Mouse (Mus musculus) heart, adult 18-20 months (tissue): ENCODE measurements around the gene Fam114a1. TPM values are rescaled to one million over a fixed set of nuclear protein-coding genes. Genes with fewer than 3 reads are reported as not detected.

Experiments used
- DNase-seq, 2 experiments: peaks; one replicate each; pipeline ENCODE4 v3.0.0; 2021 to 2022; ENCODE audit warnings: mixed read lengths in 1 of 2
- microRNA-seq, 2 experiments: library from miRNA; unstranded; fragments of <30 nt; microRNA quantifications; one replicate each; pipeline ENCODE4 v1.2.0; 2022
- total RNA-seq, 2 experiments: library from RNA; stranded (reverse); gene quantifications; 2 replicates each; pipeline ENCODE4 v1.2.3; 2021

Fam114a1 gene
- total RNA-seq, 2 experiments from 2014 or later: 12.3 to 15.6 TPM

DNA sequence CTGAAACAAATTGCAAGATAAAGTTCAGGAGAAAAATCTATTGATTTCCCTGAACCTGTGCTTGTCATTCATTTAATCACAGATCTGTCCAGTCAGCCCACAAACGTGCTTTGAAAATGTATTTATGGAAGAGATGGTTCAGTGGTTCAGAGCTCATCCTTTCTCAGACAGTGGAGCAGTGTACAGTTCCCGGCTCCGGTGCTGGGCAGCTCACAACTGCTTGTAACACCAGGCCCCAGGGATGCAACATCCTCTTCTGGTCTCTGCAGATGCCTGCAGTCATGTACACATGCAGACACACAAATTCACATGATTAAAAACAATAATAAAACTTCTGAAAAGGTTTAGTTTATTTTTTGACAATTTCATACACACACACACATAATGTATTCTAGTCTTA lies 81.6 kb downstream of the Fam114a1 start:
- DNase-seq: no peak

DNA sequence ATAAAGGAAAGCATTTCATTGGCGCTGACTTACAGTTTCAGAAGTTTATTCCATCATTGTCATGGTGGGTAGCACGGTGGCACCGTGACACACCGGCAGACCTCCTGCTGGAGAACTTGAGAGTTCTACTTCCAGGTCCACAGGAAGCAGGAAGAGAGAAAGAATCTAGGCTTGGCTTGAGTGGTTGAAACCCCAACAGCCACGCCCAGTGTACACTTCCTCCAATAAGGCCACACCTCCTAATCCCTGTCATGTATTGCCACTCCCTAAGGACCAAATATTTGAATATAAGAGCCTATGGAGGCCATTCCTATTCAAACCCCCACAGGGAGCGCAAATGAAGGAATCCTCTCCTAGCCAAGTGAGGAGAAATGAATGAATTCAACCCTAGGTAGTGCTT lies 87.7 kb downstream of the Fam114a1 start:
- no peak for DNase-seq

DNA sequence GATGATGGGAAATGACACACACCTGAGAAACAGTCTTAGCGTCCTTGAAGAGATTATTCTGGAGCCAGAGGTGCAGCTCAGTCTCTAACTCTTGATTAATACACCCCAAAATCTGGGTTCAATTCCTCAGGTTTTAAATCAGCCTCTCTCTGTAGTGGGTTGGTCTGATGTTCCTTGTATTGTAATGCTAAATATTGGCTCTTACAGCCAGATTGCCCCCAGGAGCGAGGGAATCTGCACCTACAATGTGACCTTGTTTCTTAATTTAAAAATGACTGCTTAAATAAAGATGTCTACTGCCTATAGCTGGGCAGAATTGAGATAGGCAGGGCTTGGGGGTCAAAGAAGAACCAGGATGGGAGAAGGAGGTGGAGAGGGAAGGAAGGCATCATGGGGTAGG lies 89.9 kb downstream of the Fam114a1 start:
- no peak for DNase-seq

DNA sequence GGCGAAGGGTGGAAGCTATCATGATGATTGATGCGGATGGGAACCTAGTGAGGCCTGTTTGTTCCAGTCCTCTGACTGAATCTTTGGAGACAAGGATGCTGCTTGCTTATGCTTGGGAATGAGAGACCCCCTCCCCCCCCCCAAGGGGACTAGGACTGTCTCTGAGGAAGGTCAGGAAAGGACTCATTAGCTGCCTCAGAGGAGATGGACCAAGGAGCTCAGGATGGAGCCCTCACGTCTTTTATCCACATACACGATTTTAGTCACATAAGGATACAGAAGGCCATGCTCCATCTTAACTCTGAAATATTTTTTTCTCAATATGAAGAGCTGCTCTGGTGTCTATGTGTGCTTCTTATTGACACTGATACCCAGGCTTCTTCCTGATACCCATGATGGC lies 92.4 kb downstream of the Fam114a1 start:
- no peak for DNase-seq

DNA sequence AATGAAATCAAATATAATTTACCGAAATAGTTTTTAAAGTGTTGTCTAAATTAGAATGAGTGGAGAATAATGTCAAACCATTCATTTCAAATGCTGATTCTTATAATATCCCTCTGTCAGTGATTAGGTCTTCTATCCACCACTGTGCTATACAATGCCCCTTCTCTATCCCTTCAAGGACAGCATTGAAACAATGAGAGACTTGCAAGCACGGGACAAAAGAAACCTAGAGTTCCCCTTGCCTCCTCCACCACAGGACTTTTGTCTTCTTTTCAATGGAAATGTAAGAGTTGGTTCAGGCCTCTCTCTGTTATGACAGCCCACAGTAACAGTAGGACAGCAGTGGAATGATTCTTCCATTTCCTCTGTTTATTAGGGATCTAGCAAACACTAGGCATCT lies 93.4 kb downstream of the Fam114a1 start:
- no peak for DNase-seq

DNA sequence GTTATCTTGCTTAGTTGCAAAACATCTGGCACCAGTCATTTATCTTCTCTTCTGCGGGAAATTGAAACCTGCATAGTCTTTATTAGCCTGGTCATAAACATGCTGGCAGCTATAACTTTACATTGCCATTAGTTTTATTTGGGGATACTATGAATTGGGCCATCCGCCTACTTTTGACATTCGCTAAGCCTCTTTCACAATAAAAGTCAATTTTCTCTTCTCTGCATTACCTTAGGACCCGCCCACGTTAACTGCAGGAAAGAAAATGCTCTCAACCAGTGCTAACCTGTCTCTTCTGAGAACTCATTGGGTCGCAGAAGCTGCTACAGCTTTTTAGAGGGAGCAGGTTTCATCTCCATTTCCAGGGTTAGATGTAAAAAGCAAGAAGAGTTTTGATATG lies 98.3 kb downstream of the Fam114a1 start:
- DNase-seq: no peak

DNA sequence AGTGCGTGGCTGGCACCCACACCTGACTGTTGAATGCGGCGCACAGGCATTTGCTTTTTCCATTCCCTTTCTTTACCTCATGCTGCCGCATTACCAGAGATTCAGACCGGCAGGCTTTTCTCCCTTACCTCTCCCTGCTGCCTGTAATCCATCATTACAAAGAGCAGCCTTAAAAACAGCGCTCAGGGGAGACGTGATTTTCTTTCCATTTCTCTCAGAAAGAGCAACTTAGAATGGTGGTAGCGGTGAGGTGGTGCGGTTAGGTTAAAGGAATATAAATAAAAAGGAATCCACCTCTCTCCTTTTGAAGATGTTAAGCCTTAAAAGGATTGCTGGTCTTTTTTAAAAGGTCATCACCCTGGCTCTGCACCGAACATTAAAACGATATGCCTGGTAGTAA lies 100.0 kb downstream of the Fam114a1 start:
- no peak for DNase-seq

DNA sequence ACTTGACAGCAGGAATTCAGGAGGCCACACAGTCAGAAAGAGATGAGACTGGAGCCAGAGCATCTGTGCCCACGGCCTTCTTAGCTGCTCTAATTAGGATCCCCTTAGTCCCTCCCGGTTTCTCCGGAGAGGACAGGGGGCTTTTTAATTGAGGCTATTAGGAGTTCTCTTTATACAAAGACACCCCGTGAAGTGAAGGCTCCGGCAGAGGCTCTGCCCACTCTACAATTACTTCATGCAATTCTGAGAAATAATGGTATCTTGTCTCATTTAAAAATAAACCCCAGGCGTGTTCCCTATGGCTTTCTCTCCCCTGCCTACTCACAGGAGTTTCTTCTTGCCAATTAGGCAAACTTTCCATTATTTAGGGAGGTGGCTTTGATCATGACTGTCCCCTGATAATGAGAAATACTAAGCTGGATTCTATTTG lies 101.8 kb downstream of the Fam114a1 start:
- no peak for DNase-seq

DNA sequence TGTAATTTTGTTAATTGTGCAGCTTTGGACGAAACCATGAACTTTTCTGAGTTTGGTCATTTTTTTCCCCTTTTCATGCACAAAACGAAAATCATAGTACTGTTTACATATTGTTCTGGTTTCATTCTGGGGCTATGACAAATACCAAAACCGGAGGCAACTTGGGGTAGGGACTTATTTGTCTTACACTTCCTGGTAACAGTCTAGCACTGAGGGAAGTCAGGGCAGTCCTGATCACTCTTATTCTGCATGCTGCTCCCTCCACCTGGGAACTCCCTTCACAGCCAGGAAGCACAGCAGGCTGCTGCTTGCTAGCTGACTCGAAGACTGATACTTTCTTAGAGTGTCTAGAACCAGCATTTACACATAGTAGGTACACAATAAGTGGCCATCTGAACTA lies 103.4 kb downstream of the Fam114a1 start:
- no peak for DNase-seq

DNA sequence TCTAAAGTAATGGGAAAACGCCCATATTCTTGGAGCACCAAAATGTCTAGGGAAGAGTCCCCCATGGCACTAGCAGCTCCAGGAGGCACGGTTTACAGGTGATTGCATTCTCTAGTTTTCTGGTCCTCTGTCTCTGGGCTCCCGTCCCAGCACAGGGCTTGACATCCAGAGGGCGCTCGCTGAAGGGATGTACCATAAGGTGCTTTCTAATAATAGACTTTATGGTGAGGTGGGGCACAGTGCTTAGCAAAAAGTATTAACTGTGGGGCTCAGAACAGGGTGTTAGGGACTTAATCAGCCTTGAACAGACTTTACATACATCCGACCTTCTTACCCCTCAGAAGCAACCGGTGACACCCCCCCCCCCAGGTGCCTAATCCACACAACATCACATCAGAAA lies 104.8 kb downstream of the Fam114a1 start:
- peak; percentile 28 to 64 for DNase-seq

DNA sequence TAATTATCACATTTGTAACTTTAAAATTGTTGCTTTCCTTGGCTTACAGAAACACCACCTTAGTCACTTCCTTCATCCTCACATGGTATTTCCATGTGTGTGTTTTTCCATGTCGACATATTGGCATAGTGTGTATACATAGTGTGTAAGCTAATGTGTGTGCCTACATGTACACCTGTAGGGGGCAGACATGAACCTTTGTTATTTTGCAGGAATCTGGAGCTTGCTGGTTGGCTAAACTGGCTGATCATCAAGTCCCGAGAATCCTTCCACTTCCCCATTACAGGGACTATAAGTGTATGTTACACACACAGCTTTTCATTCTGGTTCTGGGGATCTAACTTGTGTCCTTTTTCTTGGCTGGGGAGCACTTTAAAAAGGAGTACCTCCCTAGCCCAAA lies 106.2 kb downstream of the Fam114a1 start:
- peak in 1 of 2 experiments; percentile 26 for DNase-seq

DNA sequence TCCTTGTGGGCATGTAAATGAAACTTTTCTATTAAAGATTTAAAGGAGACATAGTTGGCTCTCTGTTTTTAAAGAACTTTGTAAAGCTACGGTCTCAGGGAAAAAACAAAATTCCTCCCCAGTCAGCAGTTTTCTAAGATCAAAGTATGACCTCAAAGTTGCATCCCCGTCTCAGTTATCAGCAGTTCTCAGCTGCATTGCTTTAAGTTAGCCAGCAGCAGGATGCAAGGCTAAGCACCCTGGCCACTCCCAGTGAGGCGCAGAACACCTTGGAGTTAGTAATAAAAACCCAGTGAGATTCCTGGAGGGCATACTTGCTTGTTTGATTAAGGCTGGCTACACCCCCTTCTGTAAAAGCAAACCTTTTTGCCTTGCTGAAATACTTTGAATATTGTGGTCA lies 106.9 kb downstream of the Fam114a1 start:
- no peak for DNase-seq

DNA sequence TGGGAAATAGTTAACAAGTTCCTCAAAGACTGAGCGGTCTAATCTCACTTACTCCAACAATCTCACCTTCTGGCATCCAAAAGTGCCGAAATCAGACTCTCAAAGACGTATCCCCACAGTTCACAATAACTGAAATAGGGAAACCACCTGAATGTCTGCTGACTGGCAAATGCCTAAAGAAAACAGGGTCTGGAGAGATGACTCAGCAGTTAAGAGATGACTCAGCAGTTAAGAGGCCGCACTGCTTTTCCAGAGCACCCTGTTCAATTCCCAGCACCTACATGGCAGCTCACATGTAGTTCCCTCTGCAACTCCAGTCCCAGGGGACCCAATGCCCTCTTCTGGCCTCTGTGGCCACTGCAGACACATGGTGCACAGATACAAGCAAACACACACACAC lies 108.2 kb downstream of the Fam114a1 start:
- no peak for DNase-seq

DNA sequence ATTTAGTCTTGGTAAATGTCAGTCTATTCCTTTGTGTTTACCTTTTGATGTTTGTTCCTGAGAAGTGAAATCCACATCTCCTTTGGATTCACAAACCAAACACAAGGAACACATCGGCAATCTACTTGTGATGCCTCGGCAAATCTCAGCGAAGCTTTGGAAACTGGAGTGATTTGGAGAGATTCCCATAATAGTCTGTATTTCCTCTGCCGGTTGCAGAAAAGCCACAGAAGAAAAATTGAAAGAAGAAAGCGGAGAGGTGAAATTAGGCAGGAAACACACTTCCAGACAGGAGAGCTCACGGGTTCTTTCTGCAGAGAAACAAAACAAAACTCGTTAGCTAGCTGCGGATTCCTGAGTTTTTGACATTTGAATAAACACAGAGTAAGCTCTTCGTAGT lies 110.0 kb downstream of the Fam114a1 start:
- peak; percentile 10 to 32 for DNase-seq

DNA sequence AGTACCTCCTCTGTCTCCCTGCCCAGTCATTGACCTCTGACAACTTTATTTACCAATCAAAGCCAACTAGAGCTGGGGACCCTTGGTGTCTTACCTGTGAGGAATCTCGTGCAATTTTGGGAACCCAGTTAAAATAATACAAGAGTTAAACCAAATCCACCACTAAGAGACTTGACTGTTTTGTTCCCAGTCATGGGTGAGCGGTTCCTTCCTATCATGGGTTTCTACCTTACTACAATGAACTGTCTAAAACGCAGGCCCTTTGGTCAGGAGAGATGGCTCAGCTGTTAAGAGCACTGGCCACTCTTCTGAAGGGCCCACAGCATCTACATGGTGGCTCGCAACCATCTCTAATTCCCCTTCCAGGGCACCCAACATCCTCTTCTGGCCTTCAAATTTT lies 112.0 kb downstream of the Fam114a1 start:
- DNase-seq: no peak

DNA sequence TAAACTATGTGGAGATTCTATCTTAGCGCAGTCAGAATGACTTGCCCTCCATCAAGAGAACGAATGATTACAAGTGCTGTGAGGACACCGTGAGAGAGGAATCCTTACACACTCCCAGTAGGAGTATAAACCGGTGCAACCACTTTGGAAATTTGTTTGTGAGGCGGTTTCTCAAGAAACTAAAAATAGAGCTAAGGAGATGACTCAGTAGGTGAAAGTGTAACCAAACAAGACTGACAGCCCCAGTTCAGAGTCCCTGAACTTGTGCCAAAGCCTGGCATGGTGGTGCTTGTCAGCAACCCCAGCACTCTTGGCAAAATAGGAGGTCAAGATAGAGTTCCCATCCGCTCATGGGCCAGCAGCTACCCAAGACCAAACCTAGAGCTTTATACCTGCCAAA lies 116.7 kb downstream of the Fam114a1 start:
- peak; percentile 67 to 77 for DNase-seq

DNA sequence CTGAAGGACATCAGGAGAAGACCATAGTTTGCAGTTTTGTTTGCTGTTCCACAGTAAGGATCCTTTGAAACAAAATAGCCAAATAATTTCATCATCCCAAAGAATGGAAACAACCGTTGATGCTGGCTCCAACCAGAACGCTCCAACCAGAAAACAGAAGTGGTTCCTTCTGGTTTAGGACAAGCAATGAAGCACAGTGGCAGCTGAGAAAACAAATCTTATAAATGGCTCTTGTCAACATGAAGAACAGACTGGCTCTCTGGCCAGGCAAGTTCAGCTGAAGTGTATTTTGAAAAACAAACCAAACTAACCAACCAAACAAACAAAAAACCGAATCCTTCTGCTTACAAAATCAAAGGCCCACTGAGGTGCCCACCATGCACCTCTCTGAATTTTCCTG lies 119.8 kb downstream of the Fam114a1 start:
- no peak for DNase-seq

DNA sequence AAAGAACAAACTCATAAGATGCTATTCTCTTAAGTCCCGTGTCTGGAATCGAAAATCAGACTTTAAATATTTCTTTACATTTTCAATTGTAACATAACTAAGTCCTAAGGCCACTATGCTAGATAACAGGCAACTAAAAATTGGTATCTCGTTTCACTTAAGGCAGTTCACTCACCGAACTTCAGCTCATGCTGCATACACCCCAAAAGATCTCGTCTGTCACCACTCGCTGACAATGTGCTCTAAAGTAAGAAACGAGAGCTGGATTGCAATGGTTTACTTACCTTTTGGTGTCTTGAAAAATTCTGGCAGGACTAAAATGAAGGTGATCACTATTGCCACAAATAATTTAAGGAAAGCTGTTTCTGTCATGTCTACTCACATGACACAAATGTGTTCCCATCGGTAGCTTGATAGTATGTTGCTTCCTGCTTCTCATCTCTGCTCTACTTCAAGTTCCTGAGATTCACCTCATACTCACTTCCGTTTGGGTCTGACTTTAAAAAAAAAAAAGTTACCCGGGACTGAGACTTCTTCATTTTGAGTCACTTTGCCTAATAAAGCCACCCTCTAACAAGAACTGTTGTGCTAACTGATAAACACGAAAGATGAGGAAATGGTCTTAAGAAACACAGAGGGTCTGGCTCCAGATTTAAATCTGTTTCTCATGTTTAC lies 121.5 kb downstream of the Fam114a1 start:
- no peak for DNase-seq

Small RNA genes lying within 50 kb of the gene (microRNA-seq; reads per million reads assigned to microRNA genes)
- 510 to 524 reads per million in 2 experiments for gene Mir574

Other genes with a start within 250 kb of the Fam114a1 start
- gene Klf3, start 166.7 kb upstream of the Fam114a1 start, total RNA-seq: 10 to 100 TPM; 36.9 to 49.1 TPM
- gene Tlr1, start 36.5 kb upstream of the Fam114a1 start, total RNA-seq: 1 to 10 TPM in 1 of 2 experiments, under 1 TPM in 1; 0.37 to 1.4 TPM
- gene Tlr6, start 10.0 kb upstream of the Fam114a1 start, total RNA-seq: under 1 TPM; 0.51 to 0.60 TPM
- under 1 TPM in 1 of 2 experiments, not detected in 1; 0.69 TPM for gene Tmem156, start 122.1 kb downstream of the Fam114a1 start, total RNA-seq
- gene Klhl5, start 137.5 kb downstream of the Fam114a1 start, total RNA-seq: 10 to 100 TPM; 12.0 to 13.8 TPM
- gene Wdr19, start 229.6 kb downstream of the Fam114a1 start, total RNA-seq: 1 to 10 TPM in 1 of 2 experiments, under 1 TPM in 1; 0.89 to 1.2 TPM